Mouse (Mus musculus) heart, embryonic 11.5 days (tissue): ENCODE data around the gene Clps. TPM values are rescaled to one million over a fixed set of nuclear protein-coding genes. Genes with fewer than 3 reads are reported as not detected.
A peak's percentile ranks its signal among the peaks of the same experiment; 100 is the strongest.

Source experiments
- ATAC-seq: fragments of 200-750 bp; cut with Nextera tagmentation; replicated peaks from 2 replicates; pipeline ENCODE4 v1.8.0; 2017; ENCODE audit warnings: moderate library complexity; ENCODE audit not compliant: insufficient number of reproducible peaks, low FRiP score, low TSS enrichment
- H3K27ac ChIP-seq: fragments of 300-500 bp; sonication (generic); 2 replicates; pipeline ENCODE4 v1.5.1; 2014; ENCODE audit warnings: mild to moderate bottlenecking, low read depth, low read length
- H3K27me3 ChIP-seq: fragments of 300-500 bp; sonication (generic); 2 replicates; pipeline ENCODE4 v1.6.1; 2014; ENCODE audit warnings: mild to moderate bottlenecking, low read length, mixed read lengths; ENCODE audit not compliant: control insufficient read depth, insufficient read depth
- H3K36me3 ChIP-seq: fragments of 300-500 bp; sonication (generic); 2 replicates; pipeline ENCODE4 v1.6.1; 2014; ENCODE audit warnings: mild to moderate bottlenecking, low read length, moderate library complexity, mixed read lengths; ENCODE audit not compliant: control insufficient read depth, insufficient read depth
- H3K4me1 ChIP-seq: fragments of 300-500 bp; sonication (generic); 2 replicates; pipeline ENCODE4 v1.6.1; 2014; ENCODE audit warnings: low read length; ENCODE audit not compliant: control insufficient read depth, insufficient read depth
- H3K4me2 ChIP-seq: fragments of 300-500 bp; sonication (generic); 2 replicates; pipeline ENCODE4 v1.6.1; 2014; ENCODE audit warnings: mild to moderate bottlenecking, moderate library complexity
- H3K4me3 ChIP-seq: fragments of 300-500 bp; sonication (generic); 2 replicates; pipeline ENCODE4 v1.5.1; 2014; ENCODE audit warnings: low read depth, low read length
- H3K9ac ChIP-seq: fragments of 300-500 bp; sonication (generic); 2 replicates; pipeline ENCODE4 v1.6.1; 2014; ENCODE audit warnings: mild to moderate bottlenecking, low read depth, low read length, moderate library complexity
- H3K9me3 ChIP-seq: fragments of 300-500 bp; sonication (generic); replicated peaks from 2 replicates; pipeline ENCODE4 v1.6.1; 2016; ENCODE audit warnings: low read length; ENCODE audit not compliant: control insufficient read depth
- WGBS: fragments of 180-500 bp; shearing (Covaris S2); extraction: QIAGEN DNeasy Blood & Tissue Kit; methylation state at CpG from one replicate; pipeline ENCODE4 v1.1.7; 2014; ENCODE audit not compliant: insufficient replicate concordance; 5-methylcytosine and 5-hydroxymethylcytosine counted together
- polyA plus RNA-seq: library from polyadenylated mRNA; unstranded; fragments of >200 nt; fragmentation: Nextera tagmentation; extraction: Ambion mirVana; gene quantifications from 2 replicates; pipeline ENCODE4 v1.2.1, GENCODE M21; 2014

Clps gene
- polyA plus RNA-seq, 1 experiment from 2014 or later = not detected

DNA sequence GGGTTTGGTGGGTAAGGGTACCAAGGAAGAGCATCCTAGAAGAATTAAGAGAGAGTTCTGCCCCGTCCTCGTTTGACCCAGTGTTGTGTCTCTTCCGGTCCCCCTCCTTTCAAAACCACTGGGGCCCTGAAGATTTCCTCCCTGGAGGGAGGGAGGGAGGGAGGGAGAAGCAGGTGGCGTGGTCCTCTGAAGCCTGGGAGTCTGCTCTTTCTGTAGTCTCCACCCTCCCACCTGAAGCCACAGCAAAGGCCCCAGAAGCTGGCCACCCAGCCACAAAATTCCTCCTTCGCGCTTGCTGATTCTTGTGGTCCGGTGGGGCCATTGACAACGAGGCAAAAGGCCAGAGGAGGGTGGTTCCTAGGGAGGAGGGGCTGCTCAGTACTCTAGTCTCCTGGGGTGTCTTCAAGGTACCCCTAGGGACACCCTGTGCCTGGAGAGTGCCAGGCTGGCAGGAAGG lies 41.9 kb downstream of the Clps start:
- H3K4me1 ChIP-seq = peaks cover 20% of the 10 kb centered on the region; the same call in 1 of the 2 replicates
- H3K27ac ChIP-seq = no peak overlapping the region
- no peak for ATAC-seq
- H3K4me2 ChIP-seq = peak overlapping the region; percentile 86
- no peaks in the 10 kb centered on the region for H3K36me3 ChIP-seq
- 29% methylated on average over 8 of the region's 8 CpGs for WGBS
- peaks cover 37% of the 10 kb centered on the region for H3K27me3 ChIP-seq
- no peak overlapping the region; the same call in 1 of the 2 replicates for H3K9ac ChIP-seq
- H3K4me3 ChIP-seq = peak overlapping the region; percentile 46
- no peaks in the 10 kb centered on the region for H3K9me3 ChIP-seq

DNA sequence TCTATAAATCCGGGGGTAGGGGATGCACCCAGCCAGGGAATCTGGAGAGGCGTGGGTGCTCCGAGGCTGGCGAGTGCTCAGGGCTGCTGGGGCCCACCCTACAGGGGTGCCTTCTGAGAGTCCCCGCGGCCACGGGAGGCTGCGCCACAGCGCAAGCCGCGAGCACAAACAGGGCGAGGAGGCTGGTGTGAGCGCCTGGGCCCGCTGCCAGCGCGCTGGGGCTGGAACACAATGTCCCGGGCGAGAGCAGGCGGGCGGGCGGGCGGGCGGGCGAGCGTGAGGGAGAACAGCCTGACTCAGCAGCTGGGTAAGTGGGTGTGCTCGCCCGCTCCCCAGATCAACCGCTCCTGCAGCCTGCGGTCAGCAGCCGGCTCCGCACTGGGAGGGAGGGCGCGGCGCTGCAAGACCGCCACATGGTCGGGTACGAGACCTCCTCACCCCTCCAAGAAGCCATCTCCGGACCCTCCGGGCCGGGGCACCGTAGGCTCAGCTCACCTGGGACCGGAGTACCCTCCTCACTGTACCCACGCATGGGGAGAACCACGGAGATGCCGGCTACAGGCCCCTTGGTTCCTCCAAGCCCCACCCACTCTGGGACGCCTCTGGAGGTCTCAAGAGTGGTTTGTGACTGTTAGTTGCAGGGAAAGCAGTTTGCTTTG lies 42.5 kb downstream of the Clps start:
- Histone ChIP-seq H3K27me3 (peaks cover 37% of the 10 kb centered on the region), H3K9me3 (no peaks in the 10 kb centered on the region), H3K36me3 (no peaks in the 10 kb centered on the region), H3K4me3 (peak overlapping the region; percentile 46), H3K4me1 (peaks cover 17% of the 10 kb centered on the region; the same call in 1 of the 2 replicates), H3K4me2 (peak overlapping the region; percentile 86), H3K9ac (peak overlapping the region; percentile 52), H3K27ac (no peak overlapping the region)
- WGBS = 1% methylated on average over 46 of the region's 46 CpGs
- ATAC-seq = peak; percentile 25; the same call in 1 of the 2 replicates

DNA sequence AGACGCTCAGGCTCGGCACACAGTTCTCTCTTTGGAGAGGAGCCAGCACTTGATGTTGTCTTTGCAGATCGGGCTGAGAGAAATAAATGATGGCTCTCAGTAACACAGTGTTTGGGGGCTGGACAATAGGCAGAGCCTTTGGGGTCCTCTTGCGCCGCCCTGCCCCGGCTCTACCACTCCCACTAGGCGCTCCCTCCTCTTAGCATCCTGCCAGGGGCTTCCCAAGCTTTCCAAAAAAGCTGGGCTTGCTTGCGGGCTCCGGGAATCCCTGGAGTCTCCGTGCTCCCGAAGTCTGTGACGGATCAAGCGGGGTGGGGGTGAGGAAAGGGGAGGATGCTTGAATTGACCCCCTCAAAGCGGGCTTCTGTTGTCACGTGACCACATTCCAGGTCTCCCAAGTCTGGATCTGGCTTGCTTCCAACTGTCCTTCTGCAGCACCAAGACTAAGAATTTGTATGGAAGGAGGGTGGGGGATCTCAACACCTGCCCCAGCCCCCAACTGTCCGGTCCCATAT lies 43.1 kb downstream of the Clps start, which contains the start of gene Fkbp5:
Gene Fkbp5, minus strand, starts transcription at position 87 of the 515 bp plus-strand sequence.
- Histone ChIP-seq H3K4me2 (peak within 1 kb of the TSS; percentile 86), H3K27ac (no peak within 1 kb of the TSS)
- ATAC-seq = 0 out of 2 replicates have a peak, but pooled peaks have one; percentile 1

DNA sequence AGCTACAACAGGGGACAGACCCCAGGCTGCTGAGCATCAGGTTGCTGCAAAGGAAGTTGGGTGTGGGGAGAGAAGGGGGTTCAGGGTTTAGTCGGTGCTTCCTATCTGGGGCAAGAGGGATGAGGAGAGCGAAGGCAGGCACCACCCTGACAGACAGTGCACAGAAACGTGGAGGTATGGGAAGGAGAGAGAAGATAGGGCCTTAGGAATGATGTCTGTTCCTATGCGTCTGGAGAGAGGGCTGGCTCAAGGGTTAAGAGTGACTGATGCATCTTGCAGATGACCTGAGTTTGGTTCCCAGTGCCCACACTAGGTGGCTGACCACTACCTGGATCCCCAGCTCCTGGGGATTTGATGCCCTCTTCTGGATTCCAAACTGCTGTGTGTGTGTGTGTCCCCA lies 43.7 kb downstream of the Clps start:
- peaks cover 39% of the 10 kb centered on the region for H3K27me3 ChIP-seq
- no peak overlapping the region for H3K4me3 ChIP-seq
- no peak overlapping the region for H3K4me2 ChIP-seq
- H3K4me1 ChIP-seq = peaks cover 10% of the 10 kb centered on the region; the same call in 1 of the 2 replicates
- no peaks in the 10 kb centered on the region for H3K36me3 ChIP-seq
- no peak overlapping the region for H3K27ac ChIP-seq
- 57% methylated on average over 4 of the region's 4 CpGs for WGBS
- no peaks in the 10 kb centered on the region for H3K9me3 ChIP-seq
- H3K9ac ChIP-seq = no peak overlapping the region
- ATAC-seq = no peak

More for the DNA sequence above, 43.1 kb downstream of the Clps start, which contains the start of gene Fkbp5:
- Histone ChIP-seq H3K4me1 (peaks cover 16% of the 10 kb centered on the region; the same call in 1 of the 2 replicates), H3K9me3 (no peaks in the 10 kb centered on the region), H3K4me3 (peak within 1 kb of the TSS; percentile 46), H3K36me3 (no peaks in the 10 kb centered on the region), H3K9ac (peak within 1 kb of the TSS; percentile 52), H3K27me3 (peaks cover 39% of the 10 kb centered on the region)
- 5% methylated on average over 16 of the region's 16 CpGs for WGBS

DNA sequence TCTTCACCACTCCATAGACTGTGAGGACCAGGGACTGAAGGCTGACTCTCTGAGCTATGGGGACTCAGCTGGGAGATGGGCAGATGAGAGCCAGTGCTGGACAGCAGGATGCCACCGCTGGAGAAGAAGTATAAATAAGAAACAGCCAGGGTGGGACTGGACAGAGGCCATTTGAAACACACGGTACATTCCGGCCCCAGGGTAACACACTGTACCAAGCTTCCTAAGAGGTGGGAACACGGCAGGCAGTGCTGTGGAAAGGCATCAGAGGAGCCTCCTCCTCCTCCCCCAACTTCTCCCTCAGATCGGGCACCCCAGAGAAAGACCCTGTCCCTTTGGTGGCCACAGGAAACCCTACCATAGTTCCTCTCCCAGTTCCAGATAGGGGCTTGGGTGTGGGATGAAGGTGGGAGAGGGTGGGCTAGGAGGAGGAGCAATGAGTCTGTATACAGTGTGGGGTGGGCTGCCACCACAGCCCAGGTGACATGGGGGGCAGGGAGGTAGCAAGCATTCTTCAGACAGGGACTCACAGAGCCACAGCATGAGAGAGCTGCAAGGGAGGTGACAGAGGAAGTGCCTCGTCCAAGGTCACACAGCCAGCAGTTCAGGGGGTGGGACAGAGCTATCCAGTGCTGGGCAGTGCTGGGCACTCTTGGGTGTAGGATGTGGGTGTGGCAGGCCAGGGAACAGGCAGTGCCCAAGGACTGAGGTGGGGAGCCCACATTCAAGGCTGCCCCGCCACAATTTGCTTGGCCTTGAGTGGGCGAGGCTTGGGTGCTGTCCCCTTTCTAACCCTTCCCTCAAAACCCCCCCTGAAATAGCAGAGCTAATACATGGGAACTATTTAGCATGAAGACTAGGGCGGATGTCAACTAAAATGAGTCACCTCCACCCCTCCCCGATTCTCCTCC lies 44.9 kb downstream of the Clps start:
- Histone ChIP-seq H3K4me1 (peaks cover 14% of the 10 kb centered on the region), H3K9me3 (no peaks in the 10 kb centered on the region), H3K36me3 (no peaks in the 10 kb centered on the region), H3K4me2 (no peak overlapping the region), H3K27me3 (peaks cover 34% of the 10 kb centered on the region), H3K9ac (no peak overlapping the region), H3K27ac (no peak overlapping the region), H3K4me3 (no peak overlapping the region)
- no peak for ATAC-seq
- WGBS = 54% methylated on average over 10 of the region's 10 CpGs

DNA sequence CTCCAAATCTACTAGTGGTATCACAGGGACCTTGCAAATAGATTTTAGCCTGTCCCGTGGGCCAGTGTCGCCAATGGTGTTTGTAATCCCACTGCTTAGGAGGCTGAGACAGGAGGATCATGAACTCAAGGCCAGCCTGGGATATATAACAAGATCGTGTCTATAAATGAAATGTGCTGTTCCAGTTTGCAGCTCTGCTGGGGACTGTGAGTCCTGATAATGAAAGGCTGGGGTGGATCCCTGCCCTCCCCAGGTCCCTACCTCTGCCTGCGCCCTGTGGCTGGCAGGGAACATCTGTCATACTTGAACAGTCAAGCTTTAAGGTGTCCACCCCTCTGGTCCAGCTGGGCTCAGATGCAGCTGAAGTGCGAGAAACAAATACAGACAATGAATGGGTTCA lies 46.0 kb downstream of the Clps start:
- no peak for ATAC-seq
- Histone ChIP-seq H3K36me3 (no peaks in the 10 kb centered on the region), H3K27ac (no peak overlapping the region), H3K4me1 (peaks cover 19% of the 10 kb centered on the region), H3K4me3 (no peak overlapping the region), H3K27me3 (peaks cover 27% of the 10 kb centered on the region), H3K4me2 (no peak overlapping the region), H3K9ac (no peak overlapping the region), H3K9me3 (no peaks in the 10 kb centered on the region)
- 67% methylated on average over 5 of the region's 5 CpGs for WGBS

DNA sequence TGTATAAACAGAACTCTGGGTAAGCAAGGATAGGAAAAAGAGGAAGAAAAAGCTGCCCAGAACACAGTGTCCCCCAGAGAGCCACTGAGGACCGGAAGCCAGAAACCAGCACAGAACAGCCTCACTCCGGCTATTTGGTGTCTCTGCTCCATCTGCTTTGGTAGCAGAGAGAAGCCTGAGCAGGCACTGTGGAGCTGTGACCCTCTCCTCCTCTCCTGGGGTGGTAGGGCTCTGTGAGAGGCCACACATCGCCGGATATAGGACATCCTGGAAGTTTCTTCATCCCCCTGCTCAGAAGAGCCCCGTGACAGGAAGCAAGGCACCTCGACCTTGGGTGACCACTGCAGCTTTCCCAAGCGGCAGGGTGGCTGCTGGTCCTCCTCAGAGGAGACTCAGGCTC lies 46.7 kb downstream of the Clps start:
- Histone ChIP-seq H3K4me2 (no peak overlapping the region), H3K27me3 (peaks cover 21% of the 10 kb centered on the region), H3K4me1 (peaks cover 19% of the 10 kb centered on the region), H3K9ac (no peak overlapping the region), H3K4me3 (no peak overlapping the region), H3K27ac (no peak overlapping the region), H3K36me3 (no peaks in the 10 kb centered on the region), H3K9me3 (no peaks in the 10 kb centered on the region)
- whole genome bisulfite sequencing = 40% methylated on average over 7 of the region's 7 CpGs
- no peak for ATAC-seq

DNA sequence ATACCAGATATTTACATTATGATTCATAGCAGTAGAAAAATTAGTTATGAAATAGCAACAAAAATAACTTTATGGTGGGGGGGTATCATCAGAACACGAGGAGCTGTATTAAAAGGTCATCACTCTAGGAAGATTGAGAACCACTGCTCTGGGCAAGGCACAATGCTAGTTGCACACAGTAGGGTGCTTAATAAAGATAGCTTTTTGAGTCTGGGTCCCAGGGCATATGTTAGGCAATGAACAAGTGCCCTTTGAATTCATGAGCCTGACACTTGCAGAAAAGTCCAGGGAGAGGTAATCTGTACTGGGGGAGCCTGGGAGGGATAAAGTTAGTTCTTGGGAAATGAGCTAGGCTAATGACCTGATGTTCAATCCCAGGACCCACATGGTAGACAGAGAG lies 47.2 kb downstream of the Clps start:
- ATAC-seq = no peak
- no peak overlapping the region for H3K4me2 ChIP-seq
- H3K4me1 ChIP-seq = peaks cover 17% of the 10 kb centered on the region
- peaks cover 16% of the 10 kb centered on the region for H3K27me3 ChIP-seq
- no peaks in the 10 kb centered on the region for H3K9me3 ChIP-seq
- no peak overlapping the region for H3K4me3 ChIP-seq
- no peaks in the 10 kb centered on the region for H3K36me3 ChIP-seq
- H3K27ac ChIP-seq = no peak overlapping the region
- WGBS = 63% methylated on average over 1 of the region's 1 CpGs
- no peak overlapping the region for H3K9ac ChIP-seq
